Comparison of ENCODE assay signal across 19 mouse cellular contexts in the genomic region with DNA sequence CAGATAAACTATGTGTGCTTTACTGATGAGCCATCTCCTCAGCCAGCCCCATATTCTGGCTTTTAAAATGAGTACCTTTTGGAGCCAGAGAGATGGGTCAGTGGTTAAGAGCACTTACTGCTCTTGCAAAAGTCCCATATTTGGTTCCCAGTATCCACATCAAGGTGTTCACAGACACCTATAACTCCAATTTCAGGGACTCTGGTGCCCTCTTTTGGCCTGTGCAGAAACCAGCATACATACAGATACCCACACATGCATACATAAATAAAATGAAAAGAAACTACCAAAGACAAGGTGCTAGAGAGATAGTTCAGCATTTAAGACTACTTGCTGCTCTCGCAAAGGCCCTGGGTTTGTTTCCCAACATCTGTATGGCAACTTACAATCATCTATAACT. TPM values are rescaled to one million over a fixed set of nuclear protein-coding genes. Genes with fewer than 3 reads are reported as not detected.
DNase-seq lines count a peak whose midpoint lies in the region; ATAC-seq and TF ChIP-seq lines count a peak whose summit lies in the region.
"Had no signal": no experiment of that assay in that cellular context is flagged by ENCODE, and none has a peak within 500 bp of the region (broad histone marks: within the 10 kb centered on the region; RNA-seq: fewer than 3 reads in every experiment).

No protein-coding gene starts in this region.

- H3K4me2 ChIP-seq in kidney, postnatal 0 days (ENCODE audit: low read length): no peak overlapping the region
- H3K4me2 ChIP-seq: heart, embryonic 13.5 days; lung, embryonic 15.5 days had no signal

- peak; percentile 32; the same call in 1 of the 2 replicates for TF ChIP-seq CTCF in kidney, postnatal 0 days (IDR thresholded peaks at IDR 0.05; ENCODE audit: low read depth)

- H3K27me3 ChIP-seq in kidney, postnatal 0 days (ENCODE audit: insufficient read depth, low read length): no peaks in the 10 kb centered on the region

- no peak overlapping the region for H3K27ac ChIP-seq in kidney, postnatal 0 days
- H3K27ac ChIP-seq: embryonic facial prominence, embryonic 10.5 days; heart, embryonic 13.5 days; limb, embryonic 10.5 days; lung, embryonic 15.5 days had no signal

- no peaks in the 10 kb centered on the region for H3K36me3 ChIP-seq in kidney, postnatal 0 days (ENCODE audit: insufficient read depth, low read length)
- H3K36me3 ChIP-seq: embryonic facial prominence, embryonic 10.5 days; G1E; heart, embryonic 13.5 days; limb, embryonic 10.5 days; lung, embryonic 15.5 days had no signal

- no peaks in the 10 kb centered on the region; the same call in 1 of the 2 replicates for H3K4me1 ChIP-seq in kidney, postnatal 0 days (replicated peaks; ENCODE audit: insufficient read depth, low read length)
- H3K4me1 ChIP-seq: heart, embryonic 13.5 days had no signal

- no peak for DNase-seq in kidney, postnatal 0 days (ENCODE audit: low spot score)
- no peak for DNase-seq in kidney, postnatal 14 days
- DNase-seq in thymus, postnatal 14 days: peak; percentile 38
- no peak for DNase-seq in thymus, postnatal 4 days
- DNase-seq in brain, adult 2 months (ENCODE audit: low read depth, low spot score): peak; percentile 22
- no peak for DNase-seq in urinary bladder, adult 2 months (ENCODE audit: low spot score)
- DNase-seq: cerebellum, adult 18-20 months; gastrocnemius, postnatal 36 days; kidney, postnatal 10 days had no signal

- no peak overlapping the region for H3K9ac ChIP-seq in kidney, postnatal 0 days (ENCODE audit: low read depth, low read length)
- H3K9ac ChIP-seq: heart, embryonic 13.5 days; lung, embryonic 15.5 days had no signal

- H3K4me3 ChIP-seq in kidney, postnatal 0 days (replicated peaks; ENCODE audit: low read depth, low read length): no peak overlapping the region
- H3K4me3 ChIP-seq: embryonic facial prominence, embryonic 10.5 days; heart, embryonic 13.5 days; limb, embryonic 10.5 days; lung, embryonic 15.5 days; megakaryocyte, embryonic 14.5 days had no signal

- WGBS in kidney, postnatal 0 days: 97% methylated on average over 1 of the region's 1 CpGs

- no peak for ATAC-seq in kidney, postnatal 0 days (replicated peaks; ENCODE audit: low FRiP score, low read depth)
- ATAC-seq in erythroid progenitor cell, adult 5-6 weeks (replicated peaks; ENCODE audit: low FRiP score, poor library complexity, severe bottlenecking): no peak
- ATAC-seq: activated CD4-positive, CD25-positive, alpha-beta regulatory T cell, adult 4 months had no signal

- H3K9me3 ChIP-seq in kidney, postnatal 0 days (replicated peaks; ENCODE audit: low read length): no peaks in the 10 kb centered on the region
- H3K9me3 ChIP-seq: embryonic facial prominence, embryonic 10.5 days; G1E; heart, embryonic 13.5 days; limb, embryonic 10.5 days; lung, embryonic 15.5 days had no signal

RNA-seq across cellular contexts. Expression of a gene that starts 46.1 kb away (rescaled TPM):
- polyA plus RNA-seq in kidney, postnatal 0 days (2015; fragmentation: Nextera tagmentation; extraction: Ambion mirVana): 3.6 and 4.0 TPM in 2 replicates
- polyA plus RNA-seq in urinary bladder, adult 2 months (2012; rRNA removed): 13.0 and 16.4 TPM in 2 replicates
- 3.4 and 19.1 TPM in 2 replicates for total RNA-seq in erythroid progenitor cell, adult 5-6 weeks (2015; ENCODE audit: low replicate concordance)
- total RNA-seq in erythroid progenitor cell, adult 5-6 weeks (2017; ENCODE audit: low replicate concordance): 1.4 and 1.5 TPM in 2 replicates

RNA-seq across cellular contexts. Expression of a gene that starts 48.4 kb away (rescaled TPM):
- polyA plus RNA-seq in kidney, postnatal 0 days (2015; fragmentation: Nextera tagmentation; extraction: Ambion mirVana): 0.62 and 0.71 TPM in 2 replicates
- 1.1 and 1.2 TPM in 2 replicates for polyA plus RNA-seq in urinary bladder, adult 2 months (2012; rRNA removed)
- total RNA-seq in erythroid progenitor cell, adult 5-6 weeks (2015; ENCODE audit: low replicate concordance): 7.6 and 13.0 TPM in 2 replicates
- total RNA-seq in erythroid progenitor cell, adult 5-6 weeks (2017; ENCODE audit: low replicate concordance): 5.4 and 8.8 TPM in 2 replicates
- total RNA-seq: hematopoietic stem cell, adult 5-6 weeks; monocyte, adult 5-6 weeks had no signal
- polyA plus RNA-seq: G1E had no signal

Comparison
In these comparisons a context has a peak if more than half of its experiments do, and no peak if none do; other contexts are left out.
1. DNase-seq: peak in thymus, postnatal 14 days (single experiment) and brain, adult 2 months (single experiment); none in kidney, postnatal 0 days (single experiment), kidney, postnatal 14 days (single experiment), thymus, postnatal 4 days (single experiment) and urinary bladder, adult 2 months (single experiment).